In the genomic region with DNA sequence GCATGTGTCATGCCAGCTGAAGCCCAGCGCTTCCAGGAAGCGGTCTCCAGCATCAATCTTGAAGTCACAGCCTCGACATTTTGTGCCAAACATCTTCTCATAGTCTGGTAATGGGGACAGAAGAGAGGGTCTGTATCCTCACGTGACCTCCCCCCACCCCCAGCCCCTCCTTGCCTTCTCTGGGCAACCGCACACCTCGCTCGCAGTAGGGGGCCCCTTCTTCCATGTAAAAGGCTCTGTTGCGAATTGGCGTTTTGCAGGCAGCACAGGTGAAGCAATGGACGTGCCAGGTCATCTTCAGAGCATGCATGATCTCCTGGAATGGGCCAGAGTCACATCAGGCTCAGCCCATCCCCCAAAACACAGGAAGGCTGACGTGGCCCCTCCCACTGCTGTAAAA, we compare ENCODE assay signal across 16 mouse cellular contexts. TPM values are rescaled to one million over a fixed set of nuclear protein-coding genes. Genes with fewer than 3 reads are reported as not detected.
DNase-seq lines count a peak whose midpoint lies in the region; ATAC-seq and TF ChIP-seq lines count a peak whose summit lies in the region.
"Had no signal": no experiment of that assay in that cellular context is flagged by ENCODE, and none has a peak within 500 bp of the region (broad histone marks: within the 10 kb centered on the region; RNA-seq: fewer than 3 reads in every experiment).

No protein-coding gene starts in this region.

- H3K79me2 ChIP-seq in myocyte (ENCODE audit: control insufficient read depth, insufficient read depth) = peaks cover 6% of the 10 kb centered on the region

- no peak overlapping the region for H3K4me2 ChIP-seq in forebrain, embryonic 11.5 days (ENCODE audit: low read depth, low read length, severe bottlenecking)
- H3K4me2 ChIP-seq in forebrain, postnatal 0 days (ENCODE audit: low read depth) = no peak overlapping the region
- H3K4me2 ChIP-seq in forebrain, embryonic 14.5 days (ENCODE audit: low read length) = no peak overlapping the region
- H3K4me2 ChIP-seq in myocyte (ENCODE audit: low read depth) = no peak overlapping the region
- H3K4me2 ChIP-seq: embryonic facial prominence, embryonic 12.5 days; forebrain, embryonic 15.5 days had no signal

- 60% methylated on average over 11 of the region's 11 CpGs for WGBS in forebrain, embryonic 11.5 days
- WGBS in forebrain, postnatal 0 days = 42% methylated on average over 11 of the region's 11 CpGs
- WGBS in forebrain, embryonic 14.5 days = 47% methylated on average over 11 of the region's 11 CpGs
- 55% methylated on average over 11 of the region's 11 CpGs for WGBS in forebrain, embryonic 10.5 days

- H3K36me3 ChIP-seq in forebrain, embryonic 11.5 days (ENCODE audit: control insufficient read depth, insufficient read depth, low read length) = no peaks in the 10 kb centered on the region; the same call in 1 of the 2 replicates
- H3K36me3 ChIP-seq in forebrain, postnatal 0 days (ENCODE audit: insufficient read depth) = peaks cover 21% of the 10 kb centered on the region
- H3K36me3 ChIP-seq in forebrain, embryonic 14.5 days (ENCODE audit: control insufficient read depth, insufficient read depth, low read length) = peaks cover 45% of the 10 kb centered on the region
- H3K36me3 ChIP-seq in forebrain, embryonic 10.5 days (replicated peaks) = peaks cover 62% of the 10 kb centered on the region
- H3K36me3 ChIP-seq in myocyte (ENCODE audit: control insufficient read depth, insufficient read depth) = peaks cover 32% of the 10 kb centered on the region

- no peak for TF ChIP-seq POLR2A in myocyte (IDR thresholded peaks at IDR 0.05; ENCODE audit: insufficient read length, low read depth)

- no peak overlapping the region for H3ac ChIP-seq in myocyte (ENCODE audit: control insufficient read depth, insufficient read length)

- DNase-seq in forebrain, embryonic 11.5 days (ENCODE audit: low spot score) = peak; percentile 44
- no peak for DNase-seq in forebrain, postnatal 0 days
- no peak for DNase-seq in forebrain, embryonic 14.5 days (ENCODE audit: low spot score)
- DNase-seq in forebrain, embryonic 10.5 days (ENCODE audit: extremely low spot score, low spot score) = no peak
- no peak for DNase-seq in right cerebral cortex, adult 18-20 months
- DNase-seq: adrenal gland, adult 2 months; adrenal gland, postnatal 10 days; adrenal gland, postnatal 25 days; cerebellum, adult 11-12 months; cerebellum, adult 8-10 months; cerebellum, adult 9-11 months; cerebellum, postnatal 25 days had no signal

- no peaks in the 10 kb centered on the region for H3K9me3 ChIP-seq in forebrain, embryonic 11.5 days (ENCODE audit: control insufficient read depth, low read length)
- no peaks in the 10 kb centered on the region for H3K9me3 ChIP-seq in forebrain, postnatal 0 days (ENCODE audit: low read length)
- H3K9me3 ChIP-seq in forebrain, embryonic 14.5 days (replicated peaks; ENCODE audit: control insufficient read depth, low read length) = no peaks in the 10 kb centered on the region
- H3K9me3 ChIP-seq in forebrain, embryonic 10.5 days = no peaks in the 10 kb centered on the region
- H3K9me3 ChIP-seq: embryonic facial prominence, embryonic 10.5 days; embryonic facial prominence, embryonic 12.5 days; forebrain, embryonic 15.5 days had no signal

- no peak overlapping the region for H3K4me3 ChIP-seq in forebrain, embryonic 11.5 days (ENCODE audit: low read depth, low read length)
- no peak overlapping the region for H3K4me3 ChIP-seq in forebrain, postnatal 0 days (ENCODE audit: low read depth, low read length)
- no peak overlapping the region for H3K4me3 ChIP-seq in forebrain, embryonic 14.5 days (ENCODE audit: low read depth, low read length)
- H3K4me3 ChIP-seq in forebrain, embryonic 10.5 days = no peak overlapping the region
- H3K4me3 ChIP-seq in myocyte = no peak overlapping the region
- H3K4me3 ChIP-seq: embryonic facial prominence, embryonic 10.5 days; embryonic facial prominence, embryonic 12.5 days; forebrain, embryonic 15.5 days had no signal

- H3K4me1 ChIP-seq in forebrain, embryonic 11.5 days (replicated peaks; ENCODE audit: control insufficient read depth, insufficient read depth, low read length) = peaks cover 13% of the 10 kb centered on the region
- H3K4me1 ChIP-seq in forebrain, postnatal 0 days (ENCODE audit: insufficient read depth) = peaks cover 22% of the 10 kb centered on the region
- peaks cover 25% of the 10 kb centered on the region for H3K4me1 ChIP-seq in forebrain, embryonic 14.5 days (ENCODE audit: control insufficient read depth, insufficient read depth, low read length)
- H3K4me1 ChIP-seq in forebrain, embryonic 10.5 days = peaks cover 36% of the 10 kb centered on the region

- TF ChIP-seq CTCF in forebrain, postnatal 0 days (IDR thresholded peaks at IDR 0.05; ENCODE audit: low read depth) = no peak

- no peak overlapping the region for H3K9ac ChIP-seq in forebrain, embryonic 11.5 days (ENCODE audit: low read length)
- no peak overlapping the region for H3K9ac ChIP-seq in forebrain, postnatal 0 days
- H3K9ac ChIP-seq in forebrain, embryonic 14.5 days (ENCODE audit: low read length) = no peak overlapping the region
- H3K9ac ChIP-seq: embryonic facial prominence, embryonic 12.5 days; forebrain, embryonic 15.5 days had no signal

- no peak overlapping the region for H3K27ac ChIP-seq in forebrain, embryonic 11.5 days (ENCODE audit: low read depth, low read length)
- no peak overlapping the region for H3K27ac ChIP-seq in forebrain, postnatal 0 days (ENCODE audit: low read depth, low read length)
- peak overlapping the region; percentile 39; the same call in 1 of the 2 replicates for H3K27ac ChIP-seq in forebrain, embryonic 14.5 days (ENCODE audit: low read depth, low read length)
- H3K27ac ChIP-seq in forebrain, embryonic 10.5 days = no peak overlapping the region
- H3K27ac ChIP-seq: embryonic facial prominence, embryonic 10.5 days; embryonic facial prominence, embryonic 12.5 days; forebrain, embryonic 15.5 days had no signal

- ATAC-seq in forebrain, embryonic 11.5 days (replicated peaks; ENCODE audit: low FRiP score) = no peak
- no peak for ATAC-seq in forebrain, postnatal 0 days
- ATAC-seq in forebrain, embryonic 14.5 days = no peak
- ATAC-seq: forebrain, embryonic 15.5 days had no signal

- no peaks in the 10 kb centered on the region for H3K27me3 ChIP-seq in forebrain, embryonic 11.5 days (ENCODE audit: control insufficient read depth, insufficient read depth, low read length)
- no peaks in the 10 kb centered on the region for H3K27me3 ChIP-seq in forebrain, postnatal 0 days (ENCODE audit: insufficient read depth, low read length)
- H3K27me3 ChIP-seq in forebrain, embryonic 14.5 days (replicated peaks; ENCODE audit: control insufficient read depth, insufficient read depth, low read length) = no peaks in the 10 kb centered on the region
- H3K27me3 ChIP-seq in forebrain, embryonic 10.5 days (ENCODE audit: poor library complexity, severe bottlenecking) = peaks cover 6% of the 10 kb centered on the region; the same call in 1 of the 2 replicates
- no peaks in the 10 kb centered on the region for H3K27me3 ChIP-seq in myocyte (ENCODE audit: control insufficient read depth, insufficient read depth, insufficient read length)
- H3K27me3 ChIP-seq: embryonic facial prominence, embryonic 12.5 days; forebrain, embryonic 15.5 days had no signal

TF ChIP-seq in myocyte, 11 proteins besides CTCF, POLR2A, EP300 and RAD21 (continues in another document):
- TF ChIP-seq SRF (IDR thresholded peaks at IDR 0.05; ENCODE audit: control insufficient read depth, insufficient read length, low read depth) = no peak

RNA-seq across cellular contexts. Expression of a gene that starts 11.0 kb away (rescaled TPM):
- polyA plus RNA-seq in forebrain, embryonic 11.5 days (2014; fragmentation: Nextera tagmentation; extraction: Ambion mirVana) = 411 and 418 TPM in 2 replicates
- 545 and 619 TPM in 2 replicates for total RNA-seq in forebrain, postnatal 0 days (2014; rRNA removed)
- polyA plus RNA-seq in forebrain, postnatal 0 days (2015; fragmentation: Nextera tagmentation; extraction: Ambion mirVana) = 603 and 619 TPM in 2 replicates
- polyA plus RNA-seq in forebrain, embryonic 14.5 days (2014; fragmentation: Nextera tagmentation; extraction: Ambion mirVana) = 396 and 523 TPM in 2 replicates
- polyA plus RNA-seq in forebrain, embryonic 10.5 days (2016; fragmentation: Nextera tagmentation; extraction: Ambion mirVana) = 346 and 355 TPM in 2 replicates
- 165 TPM for polyA plus RNA-seq in myocyte (2012; fragmentation: generic; extraction: Trizol)

RNA-seq across cellular contexts. Expression of a gene that starts 14.6 kb away (rescaled TPM):
- polyA plus RNA-seq in forebrain, embryonic 11.5 days (2014; fragmentation: Nextera tagmentation; extraction: Ambion mirVana) = 165 and 185 TPM in 2 replicates
- 26.6 and 36.7 TPM in 2 replicates for total RNA-seq in forebrain, postnatal 0 days (2014; rRNA removed)
- 114 and 115 TPM in 2 replicates for polyA plus RNA-seq in forebrain, postnatal 0 days (2015; fragmentation: Nextera tagmentation; extraction: Ambion mirVana)
- polyA plus RNA-seq in forebrain, embryonic 14.5 days (2014; fragmentation: Nextera tagmentation; extraction: Ambion mirVana) = 124 and 127 TPM in 2 replicates
- 200 and 209 TPM in 2 replicates for polyA plus RNA-seq in forebrain, embryonic 10.5 days (2016; fragmentation: Nextera tagmentation; extraction: Ambion mirVana)
- polyA plus RNA-seq in myocyte (2012; fragmentation: generic; extraction: Trizol) = 553 TPM

RNA-seq across cellular contexts. Expression of a gene that starts 30.2 kb away (rescaled TPM):
- 3.3 and 3.9 TPM in 2 replicates for polyA plus RNA-seq in forebrain, embryonic 11.5 days (2014; fragmentation: Nextera tagmentation; extraction: Ambion mirVana)
- total RNA-seq in forebrain, postnatal 0 days (2014; rRNA removed) = 2.5 and 4.8 TPM in 2 replicates
- 0.82 TPM in 2 replicates for polyA plus RNA-seq in forebrain, postnatal 0 days (2015; fragmentation: Nextera tagmentation; extraction: Ambion mirVana)
- 1.4 and 2.9 TPM in 2 replicates for polyA plus RNA-seq in forebrain, embryonic 14.5 days (2014; fragmentation: Nextera tagmentation; extraction: Ambion mirVana)
- polyA plus RNA-seq in forebrain, embryonic 10.5 days (2016; fragmentation: Nextera tagmentation; extraction: Ambion mirVana) = 3.3 and 4.2 TPM in 2 replicates
- polyA plus RNA-seq in myocyte (2012; fragmentation: generic; extraction: Trizol) = 1.00 TPM

RNA-seq across cellular contexts. Expression of a gene that starts 34.8 kb away (rescaled TPM):
- 2.3 and 3.9 TPM in 2 replicates for polyA plus RNA-seq in forebrain, embryonic 11.5 days (2014; fragmentation: Nextera tagmentation; extraction: Ambion mirVana)
- total RNA-seq in forebrain, postnatal 0 days (2014; rRNA removed) = 108 and 118 TPM in 2 replicates
- polyA plus RNA-seq in forebrain, postnatal 0 days (2015; fragmentation: Nextera tagmentation; extraction: Ambion mirVana) = 7.8 and 8.7 TPM in 2 replicates
- 6.7 and 7.4 TPM in 2 replicates for polyA plus RNA-seq in forebrain, embryonic 14.5 days (2014; fragmentation: Nextera tagmentation; extraction: Ambion mirVana)
- 0.75 and 0.88 TPM in 2 replicates for polyA plus RNA-seq in forebrain, embryonic 10.5 days (2016; fragmentation: Nextera tagmentation; extraction: Ambion mirVana)
- polyA plus RNA-seq in myocyte (2012; fragmentation: generic; extraction: Trizol) = 5.1 TPM

RNA-seq across cellular contexts. Expression of a gene that starts 37.6 kb away (rescaled TPM):
- 79.3 and 79.5 TPM in 2 replicates for polyA plus RNA-seq in forebrain, embryonic 11.5 days (2014; fragmentation: Nextera tagmentation; extraction: Ambion mirVana)
- total RNA-seq in forebrain, postnatal 0 days (2014; rRNA removed) = 65.2 and 69.6 TPM in 2 replicates
- polyA plus RNA-seq in forebrain, postnatal 0 days (2015; fragmentation: Nextera tagmentation; extraction: Ambion mirVana) = 46.1 and 51.7 TPM in 2 replicates
- polyA plus RNA-seq in forebrain, embryonic 14.5 days (2014; fragmentation: Nextera tagmentation; extraction: Ambion mirVana) = 72.0 and 75.7 TPM in 2 replicates
- 96.5 and 98.2 TPM in 2 replicates for polyA plus RNA-seq in forebrain, embryonic 10.5 days (2016; fragmentation: Nextera tagmentation; extraction: Ambion mirVana)
- 33.3 TPM for polyA plus RNA-seq in myocyte (2012; fragmentation: generic; extraction: Trizol)
